Mouse (Mus musculus): ENCODE measurements around the gene Gm10803. TPM values are rescaled to one million over a fixed set of nuclear protein-coding genes. Genes with fewer than 3 reads are reported as not detected.
"Not testable (repeated sequence)": the region's sequence is repeated elsewhere in the genome, so short reads cannot be mapped to it uniquely, and the experiment has no call there.

Gm10803 gene
- not detected in 2 replicates for polyA plus RNA-seq (2014; fragmentation: Nextera tagmentation; extraction: Ambion mirVana)

DNA sequence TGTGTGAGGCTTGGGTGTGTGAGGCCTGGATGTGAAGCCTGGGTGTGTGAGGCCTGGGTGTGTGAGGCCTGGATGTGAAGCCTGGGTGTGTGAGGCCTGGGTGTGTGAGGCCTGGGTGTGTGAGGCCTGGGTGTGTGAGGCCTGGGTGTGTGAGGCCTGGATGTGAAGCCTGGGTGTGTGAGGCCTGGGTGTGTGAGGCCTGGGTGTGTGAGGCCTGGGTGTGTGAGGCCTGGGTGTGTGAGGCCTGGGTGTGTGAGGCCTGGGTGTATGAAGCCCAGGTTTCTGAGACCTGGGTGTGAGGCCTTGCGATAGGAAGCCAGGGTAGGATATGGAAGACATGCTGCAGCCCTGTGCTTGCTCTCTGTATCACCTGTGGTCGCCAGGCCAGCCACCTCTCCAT, at the start of gene Gm10803:
Gm10803 (plus strand) TSS at position 301 of the 400 bp plus-strand sequence.
- H3K4me3 ChIP-seq (ENCODE audit: low read depth, low read length); H3K9me3 ChIP-seq (ENCODE audit: control insufficient read depth, low read length); H3K4me1 ChIP-seq (ENCODE audit: control insufficient read depth, insufficient read depth, low read length); H3K4me2 ChIP-seq (ENCODE audit: low read depth, low read length); H3K9ac ChIP-seq (replicated peaks; ENCODE audit: low read depth, low read length); H3K36me3 ChIP-seq (ENCODE audit: control insufficient read depth, insufficient read depth, low read length); H3K27ac ChIP-seq (ENCODE audit: low read depth, low read length); ATAC-seq (ENCODE audit: low read depth); H3K27me3 ChIP-seq (ENCODE audit: control insufficient read depth, insufficient read depth, low read length): not testable (repeated sequence)
- 94% methylated on average over 2 of the region's 2 CpGs for WGBS

DNA sequence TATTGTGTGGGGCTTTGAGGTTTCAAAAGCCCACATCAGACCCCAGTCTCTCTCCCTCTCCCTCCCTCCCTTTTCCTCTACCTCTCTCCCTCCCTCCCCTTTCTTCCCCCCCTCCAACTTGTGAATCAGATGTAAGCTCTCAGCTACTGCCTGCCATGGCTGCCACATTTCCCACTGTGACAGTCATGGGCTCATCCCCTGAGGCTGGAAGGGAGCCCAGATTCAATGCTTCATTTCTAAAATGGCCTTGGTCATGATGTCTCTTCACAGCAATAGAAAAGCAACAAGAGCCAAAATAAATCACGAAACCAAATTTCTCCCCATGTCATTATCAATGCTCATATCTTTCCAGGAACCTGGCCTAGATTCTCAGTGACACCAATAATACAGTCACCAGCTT, 49.5 kb upstream of the Gm10803 start:
- 93% methylated on average over 1 of the region's 1 CpGs for WGBS
- no peaks in the 10 kb centered on the region for H3K4me1 ChIP-seq (ENCODE audit: control insufficient read depth, insufficient read depth, low read length)

GRCm38 (mm10) chr2:93512130-93512529, 48.2 kb upstream of the Gm10803 start:
- ATAC-seq (ENCODE audit: low read depth), result no peak
- Histone ChIP-seq H3K27me3 (ENCODE audit: control insufficient read depth, insufficient read depth, low read length) (no peaks in the 10 kb centered on the region), H3K4me1 (ENCODE audit: control insufficient read depth, insufficient read depth, low read length) (no peaks in the 10 kb centered on the region), H3K36me3 (ENCODE audit: control insufficient read depth, insufficient read depth, low read length) (no peaks in the 10 kb centered on the region), H3K9me3 (ENCODE audit: control insufficient read depth, low read length) (no peaks in the 10 kb centered on the region), H3K27ac (ENCODE audit: low read depth, low read length) (0 out of 2 replicates have a peak overlapping the region, but pooled peaks have one; percentile 30), H3K4me2 (ENCODE audit: low read depth, low read length) (no peak overlapping the region), H3K9ac (replicated peaks; ENCODE audit: low read depth, low read length) (no peak overlapping the region), H3K4me3 (ENCODE audit: low read depth, low read length) (no peak overlapping the region)
- WGBS, result 62% methylated on average over 7 of the region's 7 CpGs

More for the DNA sequence above, 49.5 kb upstream of the Gm10803 start:
- no peak overlapping the region for H3K9ac ChIP-seq (replicated peaks; ENCODE audit: low read depth, low read length)
- no peak for ATAC-seq (ENCODE audit: low read depth)
- H3K27ac ChIP-seq (ENCODE audit: low read depth, low read length), result no peak overlapping the region
- H3K4me2 ChIP-seq (ENCODE audit: low read depth, low read length), result no peak overlapping the region
- H3K9me3 ChIP-seq (ENCODE audit: control insufficient read depth, low read length), result no peaks in the 10 kb centered on the region
- H3K4me3 ChIP-seq (ENCODE audit: low read depth, low read length), result no peak overlapping the region
- no peaks in the 10 kb centered on the region for H3K36me3 ChIP-seq (ENCODE audit: control insufficient read depth, insufficient read depth, low read length)
- no peaks in the 10 kb centered on the region for H3K27me3 ChIP-seq (ENCODE audit: control insufficient read depth, insufficient read depth, low read length)

- H3K27ac ChIP-seq (ENCODE audit: low read depth, low read length), result no peak overlapping the region
- H3K4me1 ChIP-seq (ENCODE audit: control insufficient read depth, insufficient read depth, low read length), result no peaks in the 10 kb centered on the region
- H3K27me3 ChIP-seq (ENCODE audit: control insufficient read depth, insufficient read depth, low read length), result no peaks in the 10 kb centered on the region
- no peaks in the 10 kb centered on the region for H3K36me3 ChIP-seq (ENCODE audit: control insufficient read depth, insufficient read depth, low read length)
- WGBS, result 86% methylated on average over 4 of the region's 4 CpGs
- no peak overlapping the region for H3K4me3 ChIP-seq (ENCODE audit: low read depth, low read length)
- no peak overlapping the region for H3K9ac ChIP-seq (replicated peaks; ENCODE audit: low read depth, low read length)
- no peak for ATAC-seq (ENCODE audit: low read depth)
- H3K9me3 ChIP-seq (ENCODE audit: control insufficient read depth, low read length), result no peaks in the 10 kb centered on the region
- H3K4me2 ChIP-seq (ENCODE audit: low read depth, low read length), result no peak overlapping the region
These were observed 45.1 kb upstream of the Gm10803 start for GRCm38 (mm10) chr2:93515246-93515645.

- no peak overlapping the region for H3K27ac ChIP-seq (ENCODE audit: low read depth, low read length)
- no peaks in the 10 kb centered on the region for H3K27me3 ChIP-seq (ENCODE audit: control insufficient read depth, insufficient read depth, low read length)
- no peaks in the 10 kb centered on the region for H3K9me3 ChIP-seq (ENCODE audit: control insufficient read depth, low read length)
- ATAC-seq (ENCODE audit: low read depth), result peak; percentile 69; the same call in 1 of the 2 replicates
- H3K36me3 ChIP-seq (ENCODE audit: control insufficient read depth, insufficient read depth, low read length), result no peaks in the 10 kb centered on the region
- no peak overlapping the region for H3K4me2 ChIP-seq (ENCODE audit: low read depth, low read length)
- WGBS, result 71% methylated on average over 4 of the region's 4 CpGs
- H3K9ac ChIP-seq (replicated peaks; ENCODE audit: low read depth, low read length), result no peak overlapping the region
- peaks cover 6% of the 10 kb centered on the region for H3K4me1 ChIP-seq (ENCODE audit: control insufficient read depth, insufficient read depth, low read length)
- H3K4me3 ChIP-seq (ENCODE audit: low read depth, low read length), result no peak overlapping the region
These were observed 39.3 kb upstream of the Gm10803 start for GRCm38 (mm10) chr2:93521042-93521441.

DNA sequence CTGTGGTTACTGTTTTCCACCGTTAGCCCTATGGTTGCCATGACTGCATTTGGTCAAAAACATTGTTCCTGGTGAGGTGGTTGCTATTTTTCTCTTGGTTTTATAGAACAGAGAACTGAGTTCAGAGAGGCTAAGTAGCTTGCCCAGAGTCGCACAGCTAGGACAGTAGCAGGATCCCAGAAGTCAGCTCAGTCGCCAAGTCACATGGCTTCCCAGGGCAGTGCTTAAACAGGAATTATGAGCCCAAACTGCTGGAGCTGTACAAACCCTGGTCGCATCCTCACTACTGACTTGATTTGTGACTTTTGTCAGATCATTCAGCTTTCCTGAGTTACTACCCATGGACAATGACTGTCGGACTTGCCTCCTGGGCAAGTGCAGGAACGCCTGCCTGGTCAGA, 38.8 kb upstream of the Gm10803 start:
- no peak overlapping the region for H3K4me2 ChIP-seq (ENCODE audit: low read depth, low read length)
- ATAC-seq (ENCODE audit: low read depth), result peak; percentile 44; the same call in 1 of the 2 replicates
- no peaks in the 10 kb centered on the region for H3K9me3 ChIP-seq (ENCODE audit: control insufficient read depth, low read length)
- H3K27me3 ChIP-seq (ENCODE audit: control insufficient read depth, insufficient read depth, low read length), result no peaks in the 10 kb centered on the region
- H3K4me3 ChIP-seq (ENCODE audit: low read depth, low read length), result no peak overlapping the region
- H3K27ac ChIP-seq (ENCODE audit: low read depth, low read length), result peak overlapping the region; percentile 62; the same call in 1 of the 2 replicates
- no peak overlapping the region for H3K9ac ChIP-seq (replicated peaks; ENCODE audit: low read depth, low read length)
- H3K36me3 ChIP-seq (ENCODE audit: control insufficient read depth, insufficient read depth, low read length), result no peaks in the 10 kb centered on the region
- peaks cover 6% of the 10 kb centered on the region for H3K4me1 ChIP-seq (ENCODE audit: control insufficient read depth, insufficient read depth, low read length)
- 34% methylated on average over 6 of the region's 6 CpGs for WGBS

GRCm38 (mm10) chr2:93522005-93522404, 38.4 kb upstream of the Gm10803 start:
- no peak overlapping the region for H3K4me3 ChIP-seq (ENCODE audit: low read depth, low read length)
- no peaks in the 10 kb centered on the region for H3K27me3 ChIP-seq (ENCODE audit: control insufficient read depth, insufficient read depth, low read length)
- no peaks in the 10 kb centered on the region for H3K9me3 ChIP-seq (ENCODE audit: control insufficient read depth, low read length)
- WGBS, result 39% methylated on average over 16 of the region's 16 CpGs
- peak overlapping the region; percentile 62; the same call in 1 of the 2 replicates for H3K27ac ChIP-seq (ENCODE audit: low read depth, low read length)
- peaks cover 6% of the 10 kb centered on the region for H3K4me1 ChIP-seq (ENCODE audit: control insufficient read depth, insufficient read depth, low read length)
- no peak overlapping the region for H3K4me2 ChIP-seq (ENCODE audit: low read depth, low read length)
- H3K9ac ChIP-seq (replicated peaks; ENCODE audit: low read depth, low read length), result no peak overlapping the region
- peak; percentile 67; the same call in 1 of the 2 replicates for ATAC-seq (ENCODE audit: low read depth)
- no peaks in the 10 kb centered on the region for H3K36me3 ChIP-seq (ENCODE audit: control insufficient read depth, insufficient read depth, low read length)

DNA sequence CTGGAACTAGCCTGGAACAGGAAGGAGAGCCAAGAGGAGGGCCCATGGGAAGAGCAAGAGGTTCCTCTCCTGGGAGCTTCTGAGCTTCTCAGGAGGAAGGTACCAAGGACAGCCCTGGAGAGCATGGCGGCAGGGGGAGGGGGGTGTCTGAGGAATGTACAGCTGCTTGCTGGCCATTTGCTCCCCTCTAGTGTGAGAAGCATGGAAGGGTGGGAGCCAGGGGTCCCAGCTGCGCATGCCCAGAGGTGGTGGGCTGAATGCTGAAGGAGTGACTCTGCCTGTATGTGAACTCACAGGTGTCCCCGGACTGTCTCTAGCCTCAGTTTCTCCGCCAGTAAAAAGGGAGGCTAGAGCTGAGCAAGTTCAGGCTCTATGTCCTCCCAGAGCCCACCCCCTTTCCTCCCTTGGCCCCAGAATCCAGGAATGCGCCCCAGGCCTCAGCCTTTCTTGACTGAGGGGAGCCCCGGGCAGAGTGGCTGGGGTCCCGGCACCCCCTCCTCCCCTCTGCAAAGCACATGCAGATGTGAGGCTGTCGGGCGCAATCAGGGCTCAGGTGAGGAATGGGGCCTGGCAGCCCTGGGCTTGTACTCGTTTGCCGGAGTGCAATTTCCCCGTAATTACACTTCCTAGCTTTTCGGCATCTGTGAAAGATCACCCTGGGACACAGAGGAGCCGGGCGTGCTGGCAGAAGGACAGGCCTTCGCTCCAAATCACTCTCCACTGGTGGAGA, 35.2 kb upstream of the Gm10803 start:
- H3K9me3 ChIP-seq (ENCODE audit: control insufficient read depth, low read length), result no peaks in the 10 kb centered on the region
- ATAC-seq (ENCODE audit: low read depth), result no peak
- no peaks in the 10 kb centered on the region for H3K27me3 ChIP-seq (ENCODE audit: control insufficient read depth, insufficient read depth, low read length)
- no peak overlapping the region for H3K27ac ChIP-seq (ENCODE audit: low read depth, low read length)
- WGBS, result 58% methylated on average over 16 of the region's 16 CpGs
- no peak overlapping the region for H3K4me3 ChIP-seq (ENCODE audit: low read depth, low read length)
- H3K4me1 ChIP-seq (ENCODE audit: control insufficient read depth, insufficient read depth, low read length), result peaks cover 6% of the 10 kb centered on the region
- 0 out of 2 replicates have a peak overlapping the region, but pooled peaks have one; percentile 7 for H3K9ac ChIP-seq (replicated peaks; ENCODE audit: low read depth, low read length)
- H3K36me3 ChIP-seq (ENCODE audit: control insufficient read depth, insufficient read depth, low read length), result no peaks in the 10 kb centered on the region
- H3K4me2 ChIP-seq (ENCODE audit: low read depth, low read length), result no peak overlapping the region

GRCm38 (mm10) chr2:93529602-93530001, 30.8 kb upstream of the Gm10803 start:
- Histone ChIP-seq H3K9me3 (ENCODE audit: control insufficient read depth, low read length) (no peaks in the 10 kb centered on the region), H3K27me3 (ENCODE audit: control insufficient read depth, insufficient read depth, low read length) (no peaks in the 10 kb centered on the region), H3K9ac (replicated peaks; ENCODE audit: low read depth, low read length) (no peak overlapping the region), H3K36me3 (ENCODE audit: control insufficient read depth, insufficient read depth, low read length) (no peaks in the 10 kb centered on the region), H3K4me3 (ENCODE audit: low read depth, low read length) (no peak overlapping the region), H3K4me1 (ENCODE audit: control insufficient read depth, insufficient read depth, low read length) (no peaks in the 10 kb centered on the region), H3K27ac (ENCODE audit: low read depth, low read length) (no peak overlapping the region), H3K4me2 (ENCODE audit: low read depth, low read length) (no peak overlapping the region)
- ATAC-seq (ENCODE audit: low read depth), result no peak
- 65% methylated on average over 4 of the region's 4 CpGs for WGBS
